30 mouse cellular contexts compared by ENCODE assay signal in the genomic region with DNA sequence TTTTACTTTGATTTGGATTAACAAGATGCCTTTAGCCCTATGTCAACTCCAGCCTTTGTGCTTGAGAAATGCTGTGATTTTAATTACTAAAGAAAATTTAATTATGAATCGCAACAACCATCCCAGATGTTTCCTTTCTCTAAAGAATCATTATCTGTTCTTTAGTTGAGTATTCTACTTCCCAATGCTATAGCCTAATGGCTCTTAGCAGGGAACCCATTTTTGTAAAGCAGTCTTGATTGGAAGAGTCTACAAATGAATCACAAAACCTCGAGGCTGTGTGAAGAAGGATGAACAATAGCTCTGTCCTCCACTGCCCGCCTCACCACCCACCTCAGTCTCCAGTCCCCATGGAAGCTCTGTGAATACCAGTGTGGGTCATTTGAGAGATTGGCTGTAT.
"Had no signal": no experiment of that assay in that cellular context is flagged by ENCODE, and none has a peak within 500 bp of the region (broad histone marks: within the 10 kb centered on the region; RNA-seq: fewer than 3 reads in every experiment).

No protein-coding gene starts in this region.

- H3K4me1 ChIP-seq: limb, embryonic 10.5 days; limb, embryonic 12.5 days; limb, embryonic 13.5 days; limb, embryonic 15.5 days; liver, embryonic 12.5 days; liver, embryonic 13.5 days; liver, embryonic 15.5 days; lung, embryonic 15.5 days; megakaryocyte, embryonic 14.5 days; midbrain, embryonic 10.5 days; midbrain, embryonic 12.5 days; midbrain, embryonic 13.5 days; midbrain, embryonic 15.5 days; neural tube, embryonic 12.5 days had no signal

- H3K4me2 ChIP-seq: limb, embryonic 12.5 days; limb, embryonic 13.5 days; limb, embryonic 15.5 days; liver, embryonic 11.5 days; liver, embryonic 12.5 days; liver, embryonic 13.5 days; liver, embryonic 15.5 days; lung, embryonic 14.5 days; lung, embryonic 15.5 days; midbrain, embryonic 12.5 days; midbrain, embryonic 13.5 days; midbrain, embryonic 15.5 days; neural tube, embryonic 12.5 days; neural tube, embryonic 13.5 days had no signal

- H3K27me3 ChIP-seq: limb, embryonic 12.5 days; limb, embryonic 13.5 days; limb, embryonic 15.5 days; liver, embryonic 12.5 days; liver, embryonic 13.5 days; liver, embryonic 15.5 days; lung, embryonic 15.5 days; megakaryocyte, embryonic 14.5 days; midbrain, embryonic 12.5 days; midbrain, embryonic 13.5 days; midbrain, embryonic 15.5 days; neural tube, embryonic 12.5 days; neural tube, embryonic 13.5 days had no signal

- H3K27ac ChIP-seq: limb, embryonic 10.5 days; limb, embryonic 12.5 days; limb, embryonic 13.5 days; limb, embryonic 15.5 days; liver, embryonic 12.5 days; liver, embryonic 13.5 days; liver, embryonic 14.5 days; liver, embryonic 15.5 days; lung, embryonic 15.5 days; midbrain, embryonic 10.5 days; midbrain, embryonic 12.5 days; midbrain, embryonic 13.5 days; midbrain, embryonic 15.5 days; neural tube, embryonic 12.5 days; neural tube, embryonic 13.5 days had no signal

- H3K9me3 ChIP-seq: limb, embryonic 10.5 days; limb, embryonic 13.5 days; limb, embryonic 15.5 days; liver, embryonic 12.5 days; liver, embryonic 13.5 days; liver, embryonic 15.5 days; lung, embryonic 15.5 days; megakaryocyte, embryonic 14.5 days; midbrain, embryonic 10.5 days; midbrain, embryonic 12.5 days; midbrain, embryonic 13.5 days; midbrain, embryonic 15.5 days; neural tube, embryonic 12.5 days; neural tube, embryonic 13.5 days had no signal

- ATAC-seq: liver, embryonic 12.5 days; liver, postnatal 0 days; lung, postnatal 0 days; midbrain, embryonic 13.5 days; midbrain, embryonic 15.5 days had no signal

- H3K4me3 ChIP-seq: limb, embryonic 10.5 days; limb, embryonic 12.5 days; limb, embryonic 13.5 days; limb, embryonic 15.5 days; liver, embryonic 12.5 days; liver, embryonic 13.5 days; liver, embryonic 15.5 days; lung, embryonic 15.5 days; megakaryocyte, embryonic 14.5 days; midbrain, embryonic 10.5 days; midbrain, embryonic 12.5 days; midbrain, embryonic 13.5 days; midbrain, embryonic 15.5 days; myocyte; neural tube, embryonic 12.5 days; neural tube, embryonic 13.5 days had no signal

- H3K9ac ChIP-seq: limb, embryonic 12.5 days; limb, embryonic 13.5 days; limb, embryonic 15.5 days; liver, embryonic 12.5 days; liver, embryonic 13.5 days; liver, embryonic 14.5 days; liver, embryonic 15.5 days; liver, postnatal 0 days; lung, embryonic 14.5 days; lung, embryonic 15.5 days; midbrain, embryonic 12.5 days; midbrain, embryonic 13.5 days; midbrain, embryonic 15.5 days; neural tube, embryonic 12.5 days; neural tube, embryonic 13.5 days had no signal

- H3K36me3 ChIP-seq: limb, embryonic 10.5 days; limb, embryonic 12.5 days; limb, embryonic 15.5 days; midbrain, embryonic 10.5 days; midbrain, embryonic 12.5 days; midbrain, embryonic 15.5 days; neural tube, embryonic 12.5 days had no signal

- DNase-seq: left cerebral cortex, postnatal 4 days; liver; liver, embryonic 13.5 days; liver, postnatal 0 days; lung, adult 18-20 months; lung, adult 2 months; lung, embryonic 14.5 days; lung, postnatal 10 days; lung, postnatal 14 days; lung, postnatal 36 days; lung, postnatal 4 days; midbrain, embryonic 14.5 days had no signal
